Mouse (Mus musculus) common myeloid progenitor, adult 5-6 weeks (primary cell): Measurements from ENCODE around the gene Odf3l1. TPM values are rescaled to one million over a fixed set of nuclear protein-coding genes. Genes with fewer than 3 reads are reported as not detected.

ENCODE experiments used
- total RNA-seq: library from RNA; stranded (forward); fragments of 200-1000, 187-1606 nt; gene quantifications from 2 replicates; pipeline ENCODE4 v1.2.3, GENCODE M21; 2017

Odf3l1 gene
- total RNA-seq, 1 experiment from 2014 or later = not detected

Other genes starting within 250 kb of the Odf3l1 start
- gene Lingo1, start 68.2 kb downstream of the Odf3l1 start, total RNA-seq = not detected in 2 replicates
- not detected in 2 replicates for gene Cspg4, start 354 bp upstream of the Odf3l1 start, total RNA-seq
- gene Snx33, start 63.7 kb upstream of the Odf3l1 start, total RNA-seq = 4.7 and 4.8 TPM in 2 replicates
- 81.4 and 89.8 TPM in 2 replicates for gene Imp3, start 72.8 kb upstream of the Odf3l1 start, total RNA-seq
- 8.9 and 12.1 TPM in 2 replicates for gene Snupn, start 86.2 kb upstream of the Odf3l1 start, total RNA-seq
- gene Ptpn9, start 130.2 kb upstream of the Odf3l1 start, total RNA-seq = 5.7 and 11.5 TPM in 2 replicates
- 82.1 and 105 TPM in 2 replicates for gene Sin3a, start 207.4 kb upstream of the Odf3l1 start, total RNA-seq